15 mouse cellular contexts compared by ENCODE assay signal in genomic region chr4:57046160-57046571, GRCm38 (mm10). TPM values are rescaled to one million over a fixed set of nuclear protein-coding genes. Genes with fewer than 3 reads are reported as not detected.
DNase-seq lines count a peak whose midpoint lies in the region; ATAC-seq and TF ChIP-seq lines count a peak whose summit lies in the region.
"Had no signal": no experiment of that assay in that cellular context is flagged by ENCODE, and none has a peak within 500 bp of the region (broad histone marks: within the 10 kb centered on the region; RNA-seq: fewer than 3 reads in every experiment).

No protein-coding gene starts in this region.

- ATAC-seq in forebrain, embryonic 12.5 days (ENCODE audit: low FRiP score) = 0 out of 2 replicates have a peak, but pooled peaks have one; percentile 11
- no peak for ATAC-seq in forebrain, postnatal 0 days
- ATAC-seq in lung, embryonic 14.5 days (ENCODE audit: insufficient read depth) = no peak
- 0 out of 2 replicates have a peak, but pooled peaks have one; percentile 36 for ATAC-seq in midbrain, embryonic 16.5 days

- TF ChIP-seq CTCF in forebrain, postnatal 0 days (IDR thresholded peaks at IDR 0.05; ENCODE audit: low read depth) = no peak
- TF ChIP-seq CTCF in lung, embryonic 14.5 days (IDR thresholded peaks at IDR 0.05; ENCODE audit: low read depth) = no peak

- peaks cover 1% of the 10 kb centered on the region; the same call in 1 of the 2 replicates for H3K9me3 ChIP-seq in forebrain, embryonic 12.5 days
- H3K9me3 ChIP-seq in forebrain, postnatal 0 days (ENCODE audit: low read length) = no peaks in the 10 kb centered on the region
- H3K9me3 ChIP-seq in lung, embryonic 14.5 days (ENCODE audit: low read depth, low read length) = no peaks in the 10 kb centered on the region
- H3K9me3 ChIP-seq in midbrain, embryonic 16.5 days (replicated peaks; ENCODE audit: control insufficient read depth, low read length, poor library complexity, severe bottlenecking) = no peaks in the 10 kb centered on the region
- H3K9me3 ChIP-seq: embryonic facial prominence, embryonic 12.5 days; neural tube, embryonic 12.5 days had no signal

- no peak overlapping the region for H3K9ac ChIP-seq in forebrain, embryonic 12.5 days
- no peak overlapping the region for H3K9ac ChIP-seq in forebrain, postnatal 0 days
- H3K9ac ChIP-seq in lung, embryonic 14.5 days = no peak overlapping the region
- H3K9ac ChIP-seq in midbrain, embryonic 16.5 days (ENCODE audit: low read depth, low read length) = no peak overlapping the region
- H3K9ac ChIP-seq: embryonic facial prominence, embryonic 12.5 days; limb, embryonic 12.5 days; neural tube, embryonic 12.5 days had no signal

- no peak for DNase-seq in forebrain, postnatal 0 days
- DNase-seq in lung, embryonic 14.5 days = peak; percentile 35
- no peak for DNase-seq in lung, postnatal 36 days
- peak; percentile 98 for DNase-seq in cerebellum, adult 9-11 months
- no peak for DNase-seq in thymus, postnatal 10 days (ENCODE audit: low spot score in 2 of 2)
- DNase-seq in heart, adult 11 months = no peak
- DNase-seq: gastrocnemius, postnatal 36 days; heart, postnatal 14 days; kidney, postnatal 14 days; lung, postnatal 4 days had no signal

- no peak overlapping the region for H3K27ac ChIP-seq in forebrain, embryonic 12.5 days
- no peak overlapping the region for H3K27ac ChIP-seq in forebrain, postnatal 0 days (ENCODE audit: low read depth, low read length)
- no peak overlapping the region for H3K27ac ChIP-seq in lung, embryonic 14.5 days (ENCODE audit: low read depth)
- H3K27ac ChIP-seq in midbrain, embryonic 16.5 days (ENCODE audit: low read length) = no peak overlapping the region
- H3K27ac ChIP-seq: embryonic facial prominence, embryonic 12.5 days; limb, embryonic 12.5 days; neural tube, embryonic 12.5 days had no signal

- H3K4me2 ChIP-seq in forebrain, embryonic 12.5 days = no peak overlapping the region
- H3K4me2 ChIP-seq in forebrain, postnatal 0 days (ENCODE audit: low read depth) = no peak overlapping the region
- H3K4me2 ChIP-seq in lung, embryonic 14.5 days = no peak overlapping the region
- H3K4me2 ChIP-seq in midbrain, embryonic 16.5 days (ENCODE audit: low read length) = no peak overlapping the region
- H3K4me2 ChIP-seq: embryonic facial prominence, embryonic 12.5 days; limb, embryonic 12.5 days; neural tube, embryonic 12.5 days had no signal

- H3K36me3 ChIP-seq in forebrain, embryonic 12.5 days (replicated peaks) = no peaks in the 10 kb centered on the region
- H3K36me3 ChIP-seq in forebrain, postnatal 0 days (ENCODE audit: insufficient read depth) = no peaks in the 10 kb centered on the region
- H3K36me3 ChIP-seq in lung, embryonic 14.5 days (ENCODE audit: insufficient read depth) = no peaks in the 10 kb centered on the region
- no peaks in the 10 kb centered on the region for H3K36me3 ChIP-seq in midbrain, embryonic 16.5 days (ENCODE audit: control insufficient read depth, insufficient read depth, low read length)
- H3K36me3 ChIP-seq: embryonic facial prominence, embryonic 12.5 days; limb, embryonic 12.5 days; neural tube, embryonic 12.5 days had no signal

- H3K4me1 ChIP-seq in forebrain, embryonic 12.5 days = peaks cover 14% of the 10 kb centered on the region
- H3K4me1 ChIP-seq in forebrain, postnatal 0 days (ENCODE audit: insufficient read depth) = no peaks in the 10 kb centered on the region; the same call in 1 of the 2 replicates
- no peaks in the 10 kb centered on the region for H3K4me1 ChIP-seq in lung, embryonic 14.5 days (ENCODE audit: insufficient read depth)
- no peaks in the 10 kb centered on the region for H3K4me1 ChIP-seq in midbrain, embryonic 16.5 days (ENCODE audit: control insufficient read depth, insufficient read depth, low read length)
- H3K4me1 ChIP-seq: neural tube, embryonic 12.5 days had no signal

- H3K4me3 ChIP-seq in forebrain, embryonic 12.5 days (replicated peaks) = no peak overlapping the region
- H3K4me3 ChIP-seq in forebrain, postnatal 0 days (ENCODE audit: low read depth, low read length) = no peak overlapping the region
- no peak overlapping the region for H3K4me3 ChIP-seq in lung, embryonic 14.5 days (ENCODE audit: low read depth, low read length)
- no peak overlapping the region for H3K4me3 ChIP-seq in midbrain, embryonic 16.5 days (ENCODE audit: low read depth, low read length)
- H3K4me3 ChIP-seq: embryonic facial prominence, embryonic 12.5 days; limb, embryonic 12.5 days; neural tube, embryonic 12.5 days had no signal

- H3K27me3 ChIP-seq in forebrain, embryonic 12.5 days = no peaks in the 10 kb centered on the region
- no peaks in the 10 kb centered on the region for H3K27me3 ChIP-seq in forebrain, postnatal 0 days (ENCODE audit: insufficient read depth, low read length)
- no peaks in the 10 kb centered on the region for H3K27me3 ChIP-seq in lung, embryonic 14.5 days (ENCODE audit: insufficient read depth, low read length)
- no peaks in the 10 kb centered on the region for H3K27me3 ChIP-seq in midbrain, embryonic 16.5 days (ENCODE audit: control insufficient read depth, insufficient read depth, low read depth, low read length)
- H3K27me3 ChIP-seq: embryonic facial prominence, embryonic 12.5 days; limb, embryonic 12.5 days; neural tube, embryonic 12.5 days had no signal

- WGBS in forebrain, embryonic 12.5 days = 65% methylated on average over 9 of the region's 9 CpGs
- WGBS in forebrain, postnatal 0 days = 49% methylated on average over 9 of the region's 9 CpGs
- WGBS in lung, embryonic 14.5 days = 69% methylated on average over 9 of the region's 9 CpGs
- 52% methylated on average over 9 of the region's 9 CpGs for WGBS in midbrain, embryonic 16.5 days

RNA-seq across cellular contexts. Expression of gene Frrs1l, which starts 56.0 kb away (rescaled TPM):
- 9.7 and 10.2 TPM in 2 replicates for polyA plus RNA-seq in forebrain, embryonic 12.5 days (2016; fragmentation: Nextera tagmentation; extraction: Ambion mirVana)
- total RNA-seq in forebrain, postnatal 0 days (2014; rRNA removed) = 41.9 and 43.4 TPM in 2 replicates
- polyA plus RNA-seq in forebrain, postnatal 0 days (2015; fragmentation: Nextera tagmentation; extraction: Ambion mirVana) = 13.7 and 25.2 TPM in 2 replicates
- polyA plus RNA-seq in lung, embryonic 14.5 days (2014; fragmentation: Nextera tagmentation; extraction: Ambion mirVana) = 1.7 and 2.1 TPM in 2 replicates
- polyA plus RNA-seq in midbrain, embryonic 16.5 days (2015; fragmentation: Nextera tagmentation; extraction: Ambion mirVana) = 23.2 and 23.8 TPM in 2 replicates
- total RNA-seq: gastrocnemius, postnatal 36 days had no signal

Comparison
In these comparisons a context has a peak if more than half of its experiments do, and no peak if none do; other contexts are left out.
1. ATAC-seq: peak in forebrain, embryonic 12.5 days (single experiment) and midbrain, embryonic 16.5 days (single experiment); none in forebrain, postnatal 0 days (single experiment) and lung, embryonic 14.5 days (single experiment).
2. DNase-seq: peak in lung, embryonic 14.5 days (single experiment) and cerebellum, adult 9-11 months (single experiment); none in forebrain, postnatal 0 days (single experiment), lung, postnatal 36 days (single experiment), thymus, postnatal 10 days (0 of 2) and heart, adult 11 months (single experiment).